Mouse (Mus musculus) liver, embryonic 15.5 days (tissue): ENCODE data around the gene Narf. TPM values are rescaled to one million over a fixed set of nuclear protein-coding genes. Genes with fewer than 3 reads are reported as not detected.

Experiments
- ATAC-seq: fragments of 200-750 bp; cut with Nextera tagmentation; 2 replicates; pipeline ENCODE4 v1.8.0; 2017; ENCODE audit warnings: moderate number of reproducible peaks, mild to moderate bottlenecking, moderate library complexity; ENCODE audit not compliant: insufficient read depth
- H3K27ac ChIP-seq: fragments of 300-500 bp; sonication (generic); replicated peaks from 2 replicates; pipeline ENCODE4 v1.5.1; 2015; ENCODE audit warnings: mild to moderate bottlenecking, inconsistent platforms
- H3K27me3 ChIP-seq: fragments of 300-500 bp; sonication (generic); 2 replicates; pipeline ENCODE4 v1.6.1; 2015; ENCODE audit warnings: mild to moderate bottlenecking, inconsistent platforms
- H3K36me3 ChIP-seq: fragments of 300-500 bp; sonication (generic); replicated peaks from 2 replicates; pipeline ENCODE4 v1.6.1; 2015; ENCODE audit warnings: moderate library complexity, mild to moderate bottlenecking, inconsistent platforms
- H3K4me1 ChIP-seq: fragments of 300-500 bp; sonication (generic); replicated peaks from 2 replicates; pipeline ENCODE4 v1.6.1; 2015; ENCODE audit warnings: inconsistent platforms
- H3K4me2 ChIP-seq: fragments of 300-500 bp; sonication (generic); 2 replicates; pipeline ENCODE4 v1.6.1; 2015; ENCODE audit warnings: moderate library complexity, mild to moderate bottlenecking, inconsistent platforms
- H3K4me3 ChIP-seq: fragments of 300-500 bp; sonication (generic); replicated peaks from 2 replicates; pipeline ENCODE4 v1.5.1; 2015; ENCODE audit warnings: mild to moderate bottlenecking, inconsistent platforms
- H3K9ac ChIP-seq: fragments of 300-500 bp; sonication (generic); 2 replicates; pipeline ENCODE4 v1.6.1; 2015; ENCODE audit warnings: moderate library complexity, mild to moderate bottlenecking, inconsistent platforms
- H3K9me3 ChIP-seq: fragments of 300-500 bp; sonication (generic); replicated peaks from 2 replicates; pipeline ENCODE4 v1.6.1; 2016; ENCODE audit warnings: inconsistent platforms
- WGBS: fragments of 180-500 bp; shearing (Covaris S2); methylation state at CpG from one replicate; pipeline ENCODE4 v1.1.7; 2015; ENCODE audit warnings: mixed read lengths; ENCODE audit not compliant: insufficient replicate concordance; 5-methylcytosine and 5-hydroxymethylcytosine counted together
- polyA plus RNA-seq: library from polyadenylated mRNA; unstranded; fragments of >200 nt; fragmentation: Nextera tagmentation; extraction: Ambion mirVana; gene quantifications from 2 replicates; pipeline ENCODE4 v1.2.1, GENCODE M21; 2015

Gene Narf
- polyA plus RNA-seq, 1 experiment from 2014 or later = 117 TPM

DNA sequence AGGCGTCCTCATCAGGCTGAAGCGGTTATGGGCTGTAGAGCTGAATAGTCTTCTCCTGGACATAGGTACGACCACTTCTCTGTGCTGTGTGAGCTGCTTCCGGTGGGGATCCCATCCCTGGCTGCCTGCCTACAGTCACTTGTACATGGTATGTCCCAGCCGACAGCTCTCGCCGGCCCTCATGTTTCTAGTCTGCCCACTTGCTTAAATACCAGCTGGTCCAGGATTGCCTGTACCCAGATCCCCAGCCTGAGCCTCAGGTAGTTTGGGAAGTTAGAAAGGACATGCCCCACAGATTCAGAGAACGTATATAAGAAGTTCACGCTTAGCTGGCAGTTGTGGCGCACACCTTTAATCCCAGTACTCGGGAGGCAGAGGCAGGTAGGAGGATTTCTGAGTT, 17.3 kb upstream of the Narf start:
- 83% methylated on average over 11 of the region's 11 CpGs for WGBS
- Histone ChIP-seq H3K36me3 (peaks cover 70% of the 10 kb centered on the region), H3K4me2 (no peak overlapping the region), H3K27ac (no peak overlapping the region), H3K9me3 (no peaks in the 10 kb centered on the region), H3K27me3 (no peaks in the 10 kb centered on the region), H3K4me3 (no peak overlapping the region), H3K9ac (no peak overlapping the region), H3K4me1 (no peaks in the 10 kb centered on the region)
- no peak for ATAC-seq

- Histone ChIP-seq H3K36me3 (peaks cover 80% of the 10 kb centered on the region), H3K27ac (no peak overlapping the region), H3K27me3 (no peaks in the 10 kb centered on the region), H3K4me2 (no peak overlapping the region), H3K9ac (no peak overlapping the region), H3K9me3 (no peaks in the 10 kb centered on the region), H3K4me3 (no peak overlapping the region), H3K4me1 (no peaks in the 10 kb centered on the region)
- WGBS = 91% methylated on average over 5 of the region's 5 CpGs
- ATAC-seq = no peak
These were observed 16.3 kb upstream of the Narf start for GRCm38 (mm10) chr11:121220771-121221170.

GRCm38 (mm10) chr11:121221321-121222010, 15.6 kb upstream of the Narf start:
- 65% methylated on average over 6 of the region's 6 CpGs for WGBS
- no peak for ATAC-seq

DNA sequence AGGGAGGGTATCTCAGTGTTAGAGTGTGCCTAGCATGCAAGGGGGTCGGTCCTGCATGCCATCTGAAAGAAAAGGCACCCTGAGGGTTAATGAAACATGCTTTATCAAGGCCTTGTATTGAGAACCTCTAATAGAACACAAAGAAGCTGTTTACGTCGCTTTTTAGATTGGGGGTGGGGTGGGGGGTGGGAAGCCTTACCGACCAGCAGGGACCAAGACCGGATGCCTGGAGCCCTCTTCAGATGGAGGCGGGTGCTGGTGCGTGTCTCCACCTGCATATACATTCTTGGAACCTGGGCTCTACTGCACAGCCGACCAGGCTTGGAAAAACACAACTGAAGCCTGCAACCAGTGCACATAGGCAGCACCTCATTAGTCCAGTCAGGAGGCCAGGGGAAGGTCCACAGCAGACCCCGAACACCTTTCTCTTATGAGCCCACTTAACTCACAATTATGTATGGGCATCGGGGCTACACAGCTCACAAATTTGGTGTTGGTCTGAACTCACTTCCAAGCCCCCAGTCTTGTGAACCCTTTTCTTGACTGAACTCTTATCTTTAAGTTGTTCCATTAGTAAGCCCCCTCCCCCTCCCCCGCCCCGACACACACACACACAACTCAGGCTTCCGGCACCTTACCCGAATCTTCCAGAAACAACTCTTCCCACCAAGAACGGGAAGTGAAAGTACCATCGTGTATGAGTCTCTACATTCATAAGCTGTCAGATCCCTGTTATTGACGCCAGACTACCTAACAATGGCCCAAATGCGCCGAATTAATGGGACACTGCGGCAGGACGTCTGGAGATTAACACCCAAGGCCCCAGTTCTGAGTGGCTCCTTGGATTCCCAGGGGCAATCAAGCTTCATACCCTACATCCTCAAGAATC, 8.7 kb upstream of the Narf start:
- H3K4me1 ChIP-seq = peaks cover 45% of the 10 kb centered on the region
- peak; percentile 7 for ATAC-seq
- 11% methylated on average over 21 of the region's 21 CpGs for WGBS

More at GRCm38 (mm10) chr11:121221321-121222010, 15.6 kb upstream of the Narf start:
- Histone ChIP-seq H3K27ac (no peak overlapping the region), H3K4me2 (no peak overlapping the region), H3K9me3 (no peaks in the 10 kb centered on the region), H3K4me3 (no peak overlapping the region), H3K9ac (no peak overlapping the region), H3K4me1 (no peaks in the 10 kb centered on the region), H3K27me3 (no peaks in the 10 kb centered on the region), H3K36me3 (peaks cover 87% of the 10 kb centered on the region)

DNA sequence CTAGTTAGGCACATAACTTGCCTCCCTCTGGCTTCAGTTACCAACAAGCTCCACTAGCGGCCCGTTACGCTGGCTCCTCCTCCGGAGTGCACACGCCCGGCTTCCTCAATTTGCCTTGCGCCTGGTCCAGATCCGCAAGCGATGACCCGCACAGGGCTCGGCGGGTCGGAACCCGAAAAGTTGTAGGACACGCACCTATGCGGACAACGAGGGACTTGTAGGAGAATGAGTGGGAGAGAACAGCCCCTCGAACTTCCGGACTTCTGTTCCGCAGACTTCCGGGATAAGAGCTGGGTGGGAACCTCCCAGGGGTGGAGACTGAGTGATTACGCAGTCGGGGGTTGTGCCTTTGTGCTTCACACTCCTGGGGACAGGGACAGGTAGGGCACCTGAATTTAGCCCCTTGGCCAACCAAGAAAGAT, 8.0 kb upstream of the Narf start, which contains the start of gene Cybc1:
Gene Cybc1 (minus strand): TSS at position 305 of the 422 bp plus-strand sequence.
- Histone ChIP-seq H3K9me3 (no peaks in the 10 kb centered on the region), H3K27ac (peak within 1 kb of the TSS; percentile 91), H3K4me1 (peaks cover 50% of the 10 kb centered on the region), H3K9ac (peak within 1 kb of the TSS; percentile 85), H3K27me3 (no peaks in the 10 kb centered on the region), H3K4me3 (peak within 1 kb of the TSS; percentile 71), H3K36me3 (peaks cover 39% of the 10 kb centered on the region), H3K4me2 (peak within 1 kb of the TSS; percentile 79)
- WGBS = 0% methylated on average over 23 of the region's 23 CpGs
- ATAC-seq = peak; percentile 90

More for the DNA sequence above, 8.7 kb upstream of the Narf start:
- Histone ChIP-seq H3K36me3 (peaks cover 45% of the 10 kb centered on the region), H3K9ac (peak overlapping the region; percentile 85), H3K4me3 (peak overlapping the region; percentile 71), H3K4me2 (peak overlapping the region; percentile 79), H3K9me3 (no peaks in the 10 kb centered on the region), H3K27ac (peak overlapping the region; percentile 91), H3K27me3 (no peaks in the 10 kb centered on the region)

GRCm38 (mm10) chr11:121231191-121231590, 5.9 kb upstream of the Narf start:
- H3K4me1 ChIP-seq = peaks cover 70% of the 10 kb centered on the region
- no peak overlapping the region for H3K4me3 ChIP-seq
- no peaks in the 10 kb centered on the region for H3K9me3 ChIP-seq
- ATAC-seq = no peak
- 70% methylated on average over 4 of the region's 4 CpGs for WGBS
- H3K4me2 ChIP-seq = no peak overlapping the region
- H3K9ac ChIP-seq = peak overlapping the region; percentile 9; the same call in 1 of the 2 replicates
- peak overlapping the region; percentile 85 for H3K27ac ChIP-seq
- peaks cover 17% of the 10 kb centered on the region for H3K36me3 ChIP-seq
- H3K27me3 ChIP-seq = no peaks in the 10 kb centered on the region

DNA sequence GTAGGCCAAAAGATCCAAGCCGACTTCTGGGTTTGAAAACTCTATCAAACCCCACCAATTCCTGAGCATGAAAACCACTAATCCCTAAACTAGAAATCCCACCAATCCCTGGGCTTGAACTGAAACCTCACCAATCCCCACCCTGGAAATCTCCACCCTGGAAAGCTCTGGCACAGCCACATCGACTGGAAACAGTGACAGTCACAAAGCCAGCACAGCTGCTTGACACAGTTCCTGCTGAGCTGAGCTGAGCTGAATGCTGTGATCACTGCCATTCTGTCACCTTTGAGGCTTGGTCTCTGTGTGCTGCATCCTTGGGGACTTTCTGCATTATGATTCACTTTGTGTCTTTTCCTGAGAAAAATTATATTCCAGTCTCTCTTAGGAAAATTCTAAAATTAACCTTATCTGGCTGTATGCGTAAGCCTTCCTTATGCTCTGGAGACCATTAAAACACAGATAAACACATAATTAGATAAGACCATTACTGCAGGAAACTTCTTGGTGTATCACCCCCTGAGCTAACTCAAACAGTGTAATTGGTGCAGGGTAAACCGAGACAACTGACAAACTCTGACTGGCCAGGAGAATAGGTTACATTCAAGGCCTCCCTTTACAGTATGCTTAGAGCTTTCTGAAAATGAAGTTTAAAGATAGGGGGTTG, 5.3 kb upstream of the Narf start:
- H3K36me3 ChIP-seq = peaks cover 12% of the 10 kb centered on the region
- peak overlapping the region; percentile 85 for H3K27ac ChIP-seq
- H3K9ac ChIP-seq = peak overlapping the region; percentile 9; the same call in 1 of the 2 replicates
- H3K4me2 ChIP-seq = peak overlapping the region; percentile 30; the same call in 1 of the 2 replicates
- no peaks in the 10 kb centered on the region for H3K27me3 ChIP-seq
- peaks cover 73% of the 10 kb centered on the region for H3K4me1 ChIP-seq
- H3K9me3 ChIP-seq = no peaks in the 10 kb centered on the region
- no peak overlapping the region for H3K4me3 ChIP-seq
- ATAC-seq = no peak
- WGBS = 30% methylated on average over 4 of the region's 4 CpGs

DNA sequence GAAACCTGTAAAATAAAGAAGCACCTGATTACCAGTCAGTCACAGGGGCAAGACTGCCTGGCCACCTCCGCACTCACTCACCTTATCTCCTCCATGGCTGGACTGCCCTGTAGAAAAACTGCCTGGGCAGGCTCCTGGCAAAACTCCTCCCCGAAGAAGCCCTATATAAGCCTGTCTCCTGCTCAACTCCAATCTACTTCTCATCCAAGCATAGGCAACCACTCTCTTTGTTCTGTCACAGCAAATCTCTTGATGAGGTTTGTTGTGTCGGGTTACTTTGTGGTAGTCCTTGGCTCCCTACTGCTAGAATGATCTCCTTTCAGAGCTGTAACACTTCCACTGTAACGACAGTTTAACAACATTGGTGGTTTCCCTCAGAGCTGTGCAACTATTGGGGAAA, 4.3 kb upstream of the Narf start:
- no peaks in the 10 kb centered on the region for H3K27me3 ChIP-seq
- H3K27ac ChIP-seq = peak overlapping the region; percentile 60
- H3K4me2 ChIP-seq = no peak overlapping the region
- WGBS = 23% methylated on average over 4 of the region's 4 CpGs
- no peaks in the 10 kb centered on the region for H3K9me3 ChIP-seq
- H3K4me3 ChIP-seq = no peak overlapping the region
- 0 out of 2 replicates have a peak, but pooled peaks cover 3% of the 10 kb centered on the region for H3K36me3 ChIP-seq
- ATAC-seq = no peak
- H3K4me1 ChIP-seq = peaks cover 70% of the 10 kb centered on the region
- no peak overlapping the region for H3K9ac ChIP-seq

DNA sequence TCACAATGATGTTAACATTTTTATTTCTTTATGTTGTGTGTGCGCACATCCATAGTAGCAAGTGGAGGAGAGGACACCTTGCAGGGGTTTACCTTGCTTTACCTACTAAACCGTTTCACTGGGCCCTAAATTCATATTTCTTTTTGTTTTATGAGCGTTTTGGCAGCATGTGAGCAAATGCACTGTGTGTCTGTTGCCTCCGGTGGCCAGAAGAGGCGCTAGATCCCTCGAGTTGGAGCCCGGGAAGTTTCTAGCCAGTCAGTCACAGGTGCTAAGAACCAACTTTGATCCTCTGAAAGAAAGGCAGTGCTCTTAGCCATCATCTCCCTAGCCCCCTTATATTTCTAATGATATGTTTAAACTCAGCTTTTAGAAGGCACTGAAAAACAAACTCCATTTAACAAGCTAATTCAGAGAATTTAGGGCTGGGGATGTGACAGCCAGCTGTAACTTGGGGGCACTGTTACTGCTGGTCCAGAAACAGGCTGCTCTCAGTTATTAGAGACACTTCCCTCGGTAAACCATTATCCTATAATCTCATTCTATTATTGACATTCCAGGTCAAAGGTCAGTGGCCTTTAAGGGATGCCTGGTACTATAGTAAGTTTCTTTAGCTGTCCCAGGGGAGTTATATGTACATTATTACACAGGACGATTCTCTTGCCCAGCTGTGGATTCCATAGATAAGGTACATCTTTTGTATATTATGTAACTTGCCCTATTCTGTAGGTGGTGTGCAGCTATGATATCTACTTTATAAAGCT, 1.4 kb upstream of the Narf start:
- Histone ChIP-seq H3K9ac (peak overlapping the region; percentile 86), H3K27ac (peak overlapping the region; percentile 98), H3K9me3 (no peaks in the 10 kb centered on the region), H3K36me3 (peaks cover 21% of the 10 kb centered on the region), H3K27me3 (no peaks in the 10 kb centered on the region), H3K4me1 (peaks cover 71% of the 10 kb centered on the region), H3K4me3 (peak overlapping the region; percentile 92), H3K4me2 (peak overlapping the region; percentile 83)
- ATAC-seq = no peak
- 17% methylated on average over 9 of the region's 9 CpGs for WGBS

DNA sequence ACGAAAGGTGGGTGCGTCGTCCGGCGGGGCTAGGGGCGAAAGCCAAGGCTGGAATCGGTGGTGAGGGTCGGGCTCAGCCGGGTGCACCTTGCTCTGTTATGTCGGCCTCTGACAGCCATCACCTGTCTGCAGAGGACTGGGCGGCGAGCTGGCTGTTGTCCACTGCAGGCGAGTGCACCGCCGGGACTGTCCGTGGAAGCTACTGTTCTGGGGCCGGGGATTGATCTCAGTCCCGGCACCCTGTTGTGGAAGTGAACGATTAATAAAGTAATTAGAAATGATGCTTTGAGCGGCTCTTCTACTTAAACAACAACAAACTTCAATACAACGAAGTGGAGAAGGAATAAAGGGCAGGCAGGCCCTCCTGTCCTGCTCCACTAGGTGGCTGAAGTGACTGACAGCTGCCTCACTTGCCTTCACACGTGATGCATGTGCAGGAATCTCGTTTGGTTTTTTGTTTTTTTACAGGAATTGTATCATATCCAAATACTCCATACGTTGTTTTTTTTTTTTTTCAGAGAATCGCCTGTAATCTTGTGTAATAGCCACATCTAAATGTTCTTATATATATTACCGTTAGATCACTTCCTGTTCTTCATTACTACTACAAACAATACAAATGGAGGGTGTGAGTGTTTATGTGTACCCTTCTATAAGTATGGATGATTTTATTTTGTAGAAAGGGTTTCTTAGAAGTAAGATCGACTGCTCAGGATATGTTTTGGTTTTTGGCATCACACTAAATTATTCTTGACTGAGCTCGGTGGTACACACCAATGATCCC, 484 bp downstream of the Narf start:
- peak; percentile 16 for ATAC-seq
- peaks cover 72% of the 10 kb centered on the region for H3K4me1 ChIP-seq

More for the DNA sequence above, 484 bp downstream of the Narf start:
- peak overlapping the region; percentile 98 for H3K27ac ChIP-seq
- peak overlapping the region; percentile 85 for H3K9ac ChIP-seq
- no peaks in the 10 kb centered on the region for H3K9me3 ChIP-seq
- 2% methylated on average over 28 of the region's 28 CpGs for WGBS
- peak overlapping the region; percentile 92 for H3K4me3 ChIP-seq
- peak overlapping the region; percentile 73 for H3K4me2 ChIP-seq
- no peaks in the 10 kb centered on the region for H3K27me3 ChIP-seq
- H3K36me3 ChIP-seq = peaks cover 39% of the 10 kb centered on the region
